Mouse (Mus musculus): Measurements from ENCODE around the gene Gm45716. TPM values are rescaled to one million over a fixed set of nuclear protein-coding genes. Genes with fewer than 3 reads are reported as not detected.
"Not testable (repeated sequence)": the region's sequence is repeated elsewhere in the genome, so short reads cannot be mapped to it uniquely, and the experiment has no call there.

Gm45716 gene
- total RNA-seq, 2 experiments from 2014 or later = 7.4 to 8.0 TPM

DNA sequence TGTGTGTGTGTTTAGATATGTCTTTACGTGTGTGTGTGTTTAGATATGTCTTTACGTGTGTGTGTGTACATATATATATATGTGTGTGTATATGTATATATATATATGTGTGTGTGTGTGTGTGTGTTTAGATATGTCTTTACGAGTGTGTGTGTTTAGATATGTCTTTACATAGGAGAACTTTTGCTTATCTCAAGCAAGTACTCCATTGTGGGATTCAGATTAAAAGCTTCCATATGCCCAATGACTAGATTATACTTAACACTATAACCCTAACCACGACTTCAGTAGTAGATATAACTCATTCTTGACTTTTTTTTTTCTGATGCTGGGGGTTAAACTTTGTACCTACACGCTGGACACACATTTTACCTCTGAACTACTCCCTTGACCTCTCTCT, 92.6 kb downstream of the Gm45716 start:
- no peak for DNase-seq (ENCODE audit: extremely low spot score in 1 of 2, low spot score in 1 of 2)

GRCm38 (mm10) chr11:90281943-90282342, 94.5 kb downstream of the Gm45716 start:
- DNase-seq (ENCODE audit: extremely low spot score in 1 of 2, low spot score in 1 of 2) = not testable (repeated sequence)

DNA sequence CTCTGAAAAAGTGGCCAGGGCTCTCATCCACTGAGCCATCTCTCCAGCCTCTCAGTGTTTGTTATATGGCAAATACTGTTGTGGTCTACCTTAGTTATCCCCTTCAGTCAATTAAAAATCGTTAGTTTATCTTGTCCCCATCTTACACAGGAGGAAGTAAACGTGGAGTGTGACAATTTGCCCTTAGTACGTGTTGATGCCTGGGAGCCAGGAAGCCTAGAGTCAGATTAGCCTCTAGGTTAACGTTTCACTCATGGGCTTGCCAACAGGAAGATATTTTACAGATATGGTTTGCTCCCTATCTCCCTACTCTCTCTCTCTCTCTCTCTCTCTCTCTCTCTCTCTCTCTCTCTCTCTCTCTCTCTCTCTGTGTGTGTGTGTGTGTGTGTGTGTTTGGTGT, 95.7 kb downstream of the Gm45716 start:
- DNase-seq (ENCODE audit: extremely low spot score in 1 of 2, low spot score in 1 of 2) = no peak

GRCm38 (mm10) chr11:90283601-90284000, 96.1 kb downstream of the Gm45716 start:
- DNase-seq (ENCODE audit: extremely low spot score in 1 of 2, low spot score in 1 of 2) = no peak

DNA sequence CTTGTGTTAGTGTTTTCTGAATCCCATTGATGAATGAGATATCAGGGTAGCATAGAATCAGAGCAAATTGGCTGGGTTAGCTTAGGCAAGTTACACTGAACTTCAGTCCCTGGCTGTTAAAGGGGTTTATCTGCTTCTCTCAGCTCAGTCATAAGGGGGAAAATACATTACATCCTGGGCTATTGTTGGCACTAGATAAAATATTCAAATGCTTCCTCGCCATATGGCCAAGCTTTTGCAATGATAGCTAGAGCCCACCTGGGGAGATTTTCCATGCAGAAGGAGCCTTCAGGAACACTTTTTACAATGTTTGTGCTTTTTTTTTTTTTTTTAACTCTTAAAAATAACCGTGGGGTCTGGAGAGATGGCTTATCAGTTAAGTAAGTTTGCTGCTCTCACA, 96.6 kb downstream of the Gm45716 start:
- DNase-seq (ENCODE audit: extremely low spot score in 1 of 2, low spot score in 1 of 2) = no peak

GRCm38 (mm10) chr11:90284623-90285022, 97.1 kb downstream of the Gm45716 start:
- no peak for DNase-seq (ENCODE audit: extremely low spot score in 1 of 2, low spot score in 1 of 2)

- no peak for DNase-seq (ENCODE audit: extremely low spot score in 1 of 2, low spot score in 1 of 2)
Measured at GRCm38 (mm10) chr11:90286550-90287154, 99.2 kb downstream of the Gm45716 start.

DNA sequence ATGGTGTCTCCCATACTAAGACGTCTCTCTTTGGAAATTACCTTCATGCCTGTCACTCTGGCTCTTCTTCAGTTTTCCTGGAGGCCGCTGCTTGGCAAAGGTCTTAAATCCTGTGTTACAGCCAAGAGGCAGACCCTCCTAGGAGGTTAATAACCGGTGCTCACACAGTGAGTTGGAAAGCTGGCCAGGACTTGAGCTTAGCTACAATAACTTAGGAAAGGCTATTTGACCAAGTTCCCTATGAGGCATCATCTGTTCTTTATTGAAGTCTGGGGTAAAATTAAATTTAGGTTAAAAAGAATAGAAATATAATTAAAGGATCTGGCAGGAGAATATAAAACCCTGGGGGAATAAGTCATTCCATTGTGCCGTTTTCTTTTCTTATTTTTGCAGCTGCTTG, 103.7 kb downstream of the Gm45716 start:
- no peak for DNase-seq (ENCODE audit: extremely low spot score in 1 of 2, low spot score in 1 of 2)

GRCm38 (mm10) chr11:90292766-90293165, 105.3 kb downstream of the Gm45716 start:
- no peak for DNase-seq (ENCODE audit: extremely low spot score in 1 of 2, low spot score in 1 of 2)

DNA sequence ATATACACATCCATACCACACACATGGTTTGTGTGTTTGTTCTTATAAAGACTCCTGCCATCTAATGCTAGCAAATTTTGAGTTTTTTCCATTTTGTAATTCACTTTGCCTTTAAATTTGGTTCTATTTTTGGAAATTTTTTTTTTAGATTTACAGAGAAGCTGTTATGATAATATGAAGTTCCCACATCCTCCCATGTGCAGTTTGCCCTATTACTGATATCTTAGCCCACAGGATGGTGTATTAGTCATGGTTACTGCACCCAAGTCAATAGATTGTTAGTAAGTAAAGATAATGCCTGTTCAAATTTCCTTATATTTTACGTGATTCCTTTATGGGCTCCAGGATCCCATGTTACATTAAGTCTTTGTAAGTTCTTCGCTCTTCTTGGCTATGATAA, 107.1 kb downstream of the Gm45716 start:
- no peak for DNase-seq (ENCODE audit: extremely low spot score in 1 of 2, low spot score in 1 of 2)

Other genes starting within 250 kb of the Gm45716 start
- gene Pctp, start 184.8 kb upstream of the Gm45716 start, total RNA-seq (2021) = 1 to 10 TPM in 1 of 2 experiments, under 1 TPM in 1; 0.94 to 1.3 TPM
- 10 to 100 TPM; 18.1 to 20.6 TPM for gene Tmem100, start 157.3 kb upstream of the Gm45716 start, total RNA-seq (2021)
- 100 to 1,000 TPM; 342 to 379 TPM for gene Mmd, start 61.8 kb downstream of the Gm45716 start, total RNA-seq (2021)
- 10 to 100 TPM; 65.0 to 70.5 TPM for gene Hlf, start 203.2 kb downstream of the Gm45716 start, total RNA-seq (2021)

Measured in layer of hippocampus, postnatal 25 days (tissue).